Mouse (Mus musculus) lung, postnatal 0 days (tissue): ENCODE results near the gene Plod1. TPM values are rescaled to one million over a fixed set of nuclear protein-coding genes. Genes with fewer than 3 reads are reported as not detected.
A peak's percentile ranks its signal among the peaks of the same experiment; 100 is the strongest.

Source experiments
- ATAC-seq: fragments of 200-750 bp; cut with Nextera tagmentation; 2 replicates; pipeline ENCODE4 v1.8.0; 2017; ENCODE audit warnings: moderate library complexity
- DNase-seq: peaks from one replicate; pipeline ENCODE4 v3.0.0-alpha.2; 2016; ENCODE audit warnings: low spot score
- H3K27ac ChIP-seq: fragments of 300-500 bp; sonication (generic); 2 replicates; pipeline ENCODE4 v1.5.1; 2014; ENCODE audit warnings: antibody characterized with exemption, mild to moderate bottlenecking, low read length, mixed read lengths
- H3K27me3 ChIP-seq: fragments of 300-500 bp; sonication (generic); replicated peaks from 2 replicates; pipeline ENCODE4 v1.6.1; 2014; ENCODE audit warnings: low read length, mixed read lengths; ENCODE audit not compliant: insufficient read depth
- H3K36me3 ChIP-seq: fragments of 300-500 bp; sonication (generic); 2 replicates; pipeline ENCODE4 v1.6.1; 2014; ENCODE audit warnings: low read length, mixed read lengths; ENCODE audit not compliant: insufficient read depth
- H3K4me1 ChIP-seq: fragments of 300-500 bp; sonication (generic); 2 replicates; pipeline ENCODE4 v1.6.1; 2014; ENCODE audit warnings: antibody characterized with exemption, low read depth, low read length, mixed read lengths; ENCODE audit not compliant: insufficient read depth
- H3K4me2 ChIP-seq: fragments of 300-500 bp; sonication (generic); replicated peaks from 2 replicates; pipeline ENCODE4 v1.6.1; 2014; ENCODE audit warnings: low read depth, mild to moderate bottlenecking, low read length, moderate library complexity, mixed read lengths
- H3K4me3 ChIP-seq: fragments of 300-500 bp; sonication (generic); 2 replicates; pipeline ENCODE4 v1.5.1; 2014; ENCODE audit warnings: low read depth, low read length
- H3K9ac ChIP-seq: fragments of 300-500 bp; sonication (generic); replicated peaks from 2 replicates; pipeline ENCODE4 v1.6.1; 2014; ENCODE audit warnings: low read depth, mild to moderate bottlenecking
- H3K9me3 ChIP-seq: fragments of 300-500 bp; sonication (generic); 2 replicates; pipeline ENCODE4 v1.6.1; 2016; ENCODE audit warnings: low read length, mixed read lengths
- CTCF ChIP-seq: IDR thresholded peaks from 2 replicates; pipeline ENCODE4 v1.5.1; 2016; ENCODE audit warnings: antibody characterized with exemption, mild to moderate bottlenecking
- EP300 ChIP-seq: IDR thresholded peaks from 2 replicates; pipeline ENCODE4 v1.6.1; 2016; ENCODE audit warnings: antibody characterized with exemption, mild to moderate bottlenecking, control low read depth
- WGBS: fragments of 180-500 bp; shearing (Covaris S2); extraction: QIAGEN DNeasy Blood & Tissue Kit; methylation state at CpG from one replicate; pipeline ENCODE4 v1.1.7; 2014; 5-methylcytosine and 5-hydroxymethylcytosine counted together
- polyA plus RNA-seq: library from polyadenylated mRNA; unstranded; fragments of >200 nt; fragmentation: Nextera tagmentation; extraction: Ambion mirVana; gene quantifications from 2 replicates; pipeline ENCODE4 v1.2.1, GENCODE M21; 2015

Plod1 gene
- polyA plus RNA-seq, 1 experiment from 2014 or later, result 40.8 TPM

GRCm38 (mm10) chr4:147969337-147969736 lies 32.8 kb upstream of the Plod1 start:
- DNase-seq (no peak), ATAC-seq (no peak)
- Histone ChIP-seq H3K36me3 (no peaks in the 10 kb centered on the region), H3K4me1 (no peaks in the 10 kb centered on the region), H3K27ac (no peak overlapping the region), H3K9ac (no peak overlapping the region), H3K9me3 (no peaks in the 10 kb centered on the region), H3K27me3 (no peaks in the 10 kb centered on the region), H3K4me3 (no peak overlapping the region), H3K4me2 (no peak overlapping the region)
- 24% methylated on average over 9 of the region's 9 CpGs for WGBS
- no peak for TF ChIP-seq CTCF
- no peak for TF ChIP-seq EP300

GRCm38 (mm10) chr4:147968816-147969215 lies 32.2 kb upstream of the Plod1 start:
- TF ChIP-seq EP300 (no peak), CTCF (no peak)
- WGBS, result 52% methylated on average over 2 of the region's 2 CpGs

GRCm38 (mm10) chr4:147965712-147966111 lies 29.1 kb upstream of the Plod1 start:
- no peak for DNase-seq
- ATAC-seq, result no peak; the same call in 1 of the 2 replicates
- Histone ChIP-seq H3K9ac (no peak overlapping the region), H3K9me3 (no peaks in the 10 kb centered on the region), H3K4me2 (no peak overlapping the region), H3K27me3 (no peaks in the 10 kb centered on the region), H3K4me3 (no peak overlapping the region), H3K4me1 (no peaks in the 10 kb centered on the region), H3K27ac (no peak overlapping the region), H3K36me3 (no peaks in the 10 kb centered on the region)
- TF ChIP-seq CTCF (no peak), EP300 (no peak)
- WGBS, result 48% methylated on average over 7 of the region's 7 CpGs

More at GRCm38 (mm10) chr4:147968816-147969215, 32.2 kb upstream of the Plod1 start:
- DNase-seq (no peak), ATAC-seq (no peak)
- no peaks in the 10 kb centered on the region for H3K36me3 ChIP-seq
- no peak overlapping the region for H3K9ac ChIP-seq
- H3K9me3 ChIP-seq, result no peaks in the 10 kb centered on the region
- no peak overlapping the region for H3K4me2 ChIP-seq
- H3K27me3 ChIP-seq, result no peaks in the 10 kb centered on the region
- H3K27ac ChIP-seq, result no peak overlapping the region
- no peaks in the 10 kb centered on the region for H3K4me1 ChIP-seq
- H3K4me3 ChIP-seq, result no peak overlapping the region

GRCm38 (mm10) chr4:147963623-147964022 lies 27.1 kb upstream of the Plod1 start:
- Histone ChIP-seq H3K27me3 (no peaks in the 10 kb centered on the region), H3K4me1 (no peaks in the 10 kb centered on the region), H3K9ac (no peak overlapping the region), H3K9me3 (no peaks in the 10 kb centered on the region), H3K4me2 (no peak overlapping the region), H3K36me3 (no peaks in the 10 kb centered on the region), H3K4me3 (no peak overlapping the region), H3K27ac (no peak overlapping the region)
- no peak for TF ChIP-seq CTCF
- no peak for TF ChIP-seq EP300
- DNase-seq, result no peak
- WGBS, result 90% methylated on average over 15 of the region's 15 CpGs
- ATAC-seq, result no peak

GRCm38 (mm10) chr4:147962781-147963180 lies 26.2 kb upstream of the Plod1 start:
- TF ChIP-seq EP300 (no peak), CTCF (no peak)

GRCm38 (mm10) chr4:147959881-147960831 lies 23.6 kb upstream of the Plod1 start:
- Histone ChIP-seq H3K9me3 (no peaks in the 10 kb centered on the region), H3K9ac (no peak overlapping the region), H3K27ac (no peak overlapping the region), H3K4me3 (no peak overlapping the region), H3K27me3 (no peaks in the 10 kb centered on the region), H3K4me2 (no peak overlapping the region), H3K4me1 (no peaks in the 10 kb centered on the region), H3K36me3 (no peaks in the 10 kb centered on the region)
- 32% methylated on average over 6 of the region's 6 CpGs for WGBS
- ATAC-seq, result peak; percentile 43; the same call in 1 of the 2 replicates
- DNase-seq, result peak; percentile 67
- TF ChIP-seq EP300, result no peak
- peak; percentile 82 for TF ChIP-seq CTCF

More at GRCm38 (mm10) chr4:147962781-147963180, 26.2 kb upstream of the Plod1 start:
- no peak overlapping the region for H3K4me3 ChIP-seq
- ATAC-seq, result no peak
- no peaks in the 10 kb centered on the region for H3K36me3 ChIP-seq
- no peaks in the 10 kb centered on the region for H3K9me3 ChIP-seq
- H3K27ac ChIP-seq, result no peak overlapping the region
- DNase-seq, result no peak
- H3K9ac ChIP-seq, result no peak overlapping the region
- H3K27me3 ChIP-seq, result no peaks in the 10 kb centered on the region
- no peaks in the 10 kb centered on the region for H3K4me1 ChIP-seq
- no peak overlapping the region for H3K4me2 ChIP-seq
- WGBS, result 41% methylated on average over 6 of the region's 6 CpGs
